Mouse (Mus musculus) lung, adult 10 weeks (tissue): ENCODE measurements around the gene Cst3. TPM values are rescaled to one million over a fixed set of nuclear protein-coding genes. Genes with fewer than 3 reads are reported as not detected.

Source experiments
- polyA plus RNA-seq: library from polyadenylated mRNA; stranded (reverse); fragments of 350-450 nt; fragmentation: Illumina TruSeq; extraction: RNeasy Lipid Tissue Mini Kit (QIAGEN cat#74804); gene quantifications from one replicate; pipeline ENCODE4 v1.2.3, GENCODE M21; 2014; ENCODE audit warnings: low read depth, low replicate concordance; ENCODE audit not compliant: insufficient read depth

Cst3 gene
- polyA plus RNA-seq = 1,631 TPM

DNA sequence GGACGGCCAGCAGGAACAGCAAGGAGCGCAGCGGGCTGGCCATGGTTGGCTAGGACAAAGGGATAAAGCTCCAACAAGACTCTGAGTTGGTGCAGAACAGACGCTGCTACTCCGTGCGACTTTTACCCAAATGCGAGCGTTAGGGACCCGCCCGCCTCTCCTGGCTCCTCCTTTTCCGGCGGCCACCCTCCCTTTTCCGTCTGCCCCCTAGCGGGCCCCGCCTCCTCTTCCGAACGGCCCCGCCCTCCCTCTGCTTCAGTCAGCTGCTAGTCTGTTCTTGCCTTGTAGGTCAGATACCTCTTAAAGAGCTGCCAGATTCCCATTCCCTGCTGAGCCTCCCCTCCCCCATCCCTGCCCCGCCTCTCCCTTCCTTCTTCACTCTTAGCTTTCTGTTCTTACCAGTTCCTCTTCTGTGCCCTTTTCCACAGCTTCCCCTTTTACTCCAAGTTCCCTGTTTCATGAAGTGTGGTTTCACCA lies at the start of gene Cst3:
Cst3 (minus strand) TSS at position 358 of the 477 bp plus-strand sequence.

GRCm38 (mm10) chr2:148864966-148865365 lies 10.5 kb downstream of the Cst3 start, which contains the start of gene 9230104L09Rik:
TSS of gene 9230104L09Rik (minus strand) at chr2:148865038.

GRCm38 (mm10) chr2:148834912-148835311 lies 40.6 kb downstream of the Cst3 start, which contains the start of gene Cst9:
TSS of gene Cst9 (plus strand) at chr2:148835147.

Other genes starting within 250 kb of the Cst3 start
- 25.8 TPM for gene Nxt1, start 203.1 kb downstream of the Cst3 start, polyA plus RNA-seq
- gene Gzf1, start 194.7 kb downstream of the Cst3 start, polyA plus RNA-seq = 12.4 TPM
- gene Napb, start 143.2 kb downstream of the Cst3 start, polyA plus RNA-seq = 0.53 TPM
- gene Cstl1, start 125.3 kb downstream of the Cst3 start, polyA plus RNA-seq = not detected
- gene Cst11, start 104.2 kb downstream of the Cst3 start, polyA plus RNA-seq = not detected
- gene 8030411F24Rik, start 93.7 kb downstream of the Cst3 start, polyA plus RNA-seq = not detected
- not detected for gene Cst12, start 86.3 kb downstream of the Cst3 start, polyA plus RNA-seq
- gene Cst8, start 76.9 kb downstream of the Cst3 start, polyA plus RNA-seq = 38.4 TPM
- not detected for gene Cst13, start 55.6 kb downstream of the Cst3 start, polyA plus RNA-seq
- not detected for gene Cst9, start 40.5 kb downstream of the Cst3 start, polyA plus RNA-seq
- gene 9230104L09Rik, start 10.7 kb downstream of the Cst3 start, polyA plus RNA-seq = 37.1 TPM
- gene Gm1330, start 127.6 kb upstream of the Cst3 start, polyA plus RNA-seq = not detected
- gene Gm10750, start 141.5 kb upstream of the Cst3 start, polyA plus RNA-seq = not detected